Mouse (Mus musculus) heart, postnatal 25 days (tissue): Measurements from ENCODE around the gene Npas3. TPM values are rescaled to one million over a fixed set of nuclear protein-coding genes. Genes with fewer than 3 reads are reported as not detected.

Experiments
- DNase-seq: peaks from one replicate; pipeline ENCODE4 v3.0.0; 2022; ENCODE audit warnings: low spot score
- intact Hi-C: fragments of 180-260 bp; cut with DNase I; formaldehyde crosslinking; loops from one replicate; pipeline ENCODE4 v1.15.1; 2025
- total RNA-seq, 2 experiments: library from RNA; stranded (reverse); gene quantifications; 2 replicates each; pipeline ENCODE4 v1.2.3; 2021

Gene Npas3
- total RNA-seq, 2 experiments from 2014 or later: 0.18 to 1.5 TPM

DNA sequence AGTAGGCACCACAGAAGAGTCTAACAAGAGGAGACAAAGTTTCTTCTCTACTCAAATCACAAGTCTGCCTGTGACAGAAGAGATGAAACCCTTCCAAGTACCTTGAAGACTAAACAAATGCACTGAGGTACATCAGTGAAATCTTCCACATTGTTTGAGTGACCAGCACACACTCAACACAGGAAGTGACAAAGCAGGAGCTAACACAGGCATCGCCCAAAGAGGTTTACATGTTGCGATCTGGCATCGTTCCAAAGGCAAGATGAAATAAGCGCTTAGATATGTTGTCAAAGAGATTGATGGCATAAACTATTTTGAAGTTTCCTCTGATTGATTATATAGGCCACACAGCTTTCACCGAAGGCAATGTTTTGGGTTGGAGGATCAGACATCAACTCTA is 647.4 kb downstream of the Npas3 start:
- DNase-seq: no peak
- intact Hi-C loops: no loop called here

DNA sequence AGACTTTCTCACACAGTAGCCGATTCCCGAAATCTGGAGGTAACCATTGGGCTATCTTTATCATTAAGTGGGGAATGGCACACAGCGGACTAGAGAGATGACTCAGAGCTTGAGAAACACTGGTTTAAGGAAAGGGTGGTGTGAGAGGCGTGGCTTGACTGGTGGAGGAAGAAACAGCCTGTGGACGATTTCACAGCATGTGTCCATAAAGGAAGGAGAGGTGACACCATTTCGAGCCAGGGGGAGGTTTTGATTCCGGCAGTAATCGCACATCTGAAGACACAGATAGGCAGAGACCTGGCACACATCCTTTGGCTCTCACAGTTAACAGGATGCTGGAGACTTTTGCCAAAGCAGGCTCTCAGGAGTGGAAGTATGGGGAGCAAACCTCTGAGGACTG is 660.3 kb downstream of the Npas3 start:
- intact Hi-C loops: no loop called here
- DNase-seq: no peak

DNA sequence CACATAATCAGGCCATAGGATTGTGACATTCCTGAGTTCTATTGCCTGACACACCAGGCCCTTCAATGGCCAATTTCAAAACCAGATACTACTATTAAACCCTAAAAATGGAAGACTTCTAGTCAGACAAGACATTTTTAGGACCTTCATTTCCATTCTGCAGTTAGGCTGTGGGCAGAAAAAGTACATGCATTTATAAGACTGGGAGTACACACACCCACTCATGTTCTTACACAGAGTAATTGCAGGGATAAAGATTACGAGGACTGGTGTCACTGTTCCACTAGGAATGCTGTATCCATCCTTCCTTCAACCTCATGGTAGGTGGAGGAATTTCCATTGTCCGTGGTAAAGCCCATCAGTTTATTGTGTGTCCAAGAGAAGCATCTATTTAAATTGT is 661.7 kb downstream of the Npas3 start:
- intact Hi-C loops: no loop called here
- no peak for DNase-seq

DNA sequence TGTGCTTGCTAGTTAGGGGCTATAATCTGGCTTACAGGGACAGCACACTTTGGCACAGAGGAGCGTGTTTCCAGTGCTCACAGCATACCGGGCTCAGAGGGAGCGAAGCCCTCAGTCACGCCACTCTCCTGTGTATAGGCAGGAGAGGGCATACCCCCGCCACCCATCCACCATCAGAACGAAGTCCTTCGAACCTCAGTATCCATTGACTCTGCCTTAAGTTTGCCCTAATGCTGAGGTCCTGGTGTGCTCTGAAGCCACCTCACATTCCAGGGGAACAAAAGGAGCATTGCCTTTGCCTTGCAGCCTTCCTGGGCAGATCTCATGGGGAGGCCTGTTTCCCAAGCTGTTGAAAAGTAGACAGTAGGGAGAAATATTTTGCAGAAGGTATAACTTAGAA is 673.7 kb downstream of the Npas3 start:
- intact Hi-C loops: no loop called here
- DNase-seq: no peak

DNA sequence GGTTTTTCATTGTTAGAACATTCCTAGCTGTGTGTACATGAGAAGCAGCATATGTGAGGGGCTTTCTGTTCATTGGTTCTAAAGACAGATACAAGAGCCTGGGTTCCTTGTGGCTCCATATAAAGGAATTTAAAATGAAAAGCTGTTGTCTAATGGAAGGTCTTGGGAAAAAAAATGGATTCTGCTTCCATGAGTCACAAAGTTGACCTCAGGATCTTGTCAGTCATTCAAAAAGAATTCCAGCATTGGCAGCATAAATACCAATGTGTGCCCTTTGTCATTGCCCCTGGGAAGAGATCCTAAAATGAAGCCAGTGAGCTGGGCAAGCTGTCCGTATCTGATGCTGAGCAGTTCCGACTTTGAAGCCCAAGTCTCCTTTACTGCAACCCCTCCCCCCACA is 700.3 kb downstream of the Npas3 start:
- intact Hi-C loops: no loop called here
- DNase-seq: no peak

DNA sequence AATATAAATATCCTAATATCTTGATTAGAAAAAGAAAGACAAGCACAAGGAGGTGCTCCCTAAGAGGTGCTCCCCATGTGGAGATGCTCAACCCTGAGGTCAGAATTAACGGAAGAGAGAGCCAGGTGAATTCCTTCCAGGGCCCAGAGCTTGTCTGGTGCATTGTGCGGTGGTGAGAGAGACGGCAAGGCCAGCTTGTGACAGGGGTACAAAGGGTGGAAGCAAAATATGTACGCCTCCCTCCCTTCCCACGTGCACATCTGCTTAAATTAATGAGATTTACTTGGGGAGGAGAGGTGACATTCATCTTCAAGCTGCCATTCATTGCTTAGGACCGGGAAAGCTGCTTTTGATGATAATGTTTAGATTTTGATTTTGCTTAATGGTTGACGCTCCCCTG is 713.5 kb downstream of the Npas3 start:
- intact Hi-C loops: no loop called here
- DNase-seq: no peak

DNA sequence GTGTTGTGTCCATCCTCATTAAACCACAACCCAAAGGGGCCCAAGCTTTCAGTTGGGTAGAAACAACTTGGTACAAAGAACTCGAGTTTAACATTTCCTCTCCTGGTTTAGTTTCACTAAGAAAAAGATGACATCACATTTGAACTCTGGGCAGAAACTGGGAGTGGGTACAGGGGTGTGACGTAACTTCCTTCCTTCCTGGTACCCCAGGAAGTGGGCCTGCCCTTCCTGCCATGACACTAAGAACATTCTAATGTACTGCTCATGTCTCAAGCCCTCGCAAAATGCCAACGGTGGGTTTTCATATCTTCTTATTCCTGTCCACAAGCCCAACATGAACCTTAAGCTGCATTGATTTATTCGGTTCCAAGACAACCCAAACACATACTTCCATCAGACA is 715.1 kb downstream of the Npas3 start:
- intact Hi-C loops: no loop called here
- no peak for DNase-seq

DNA sequence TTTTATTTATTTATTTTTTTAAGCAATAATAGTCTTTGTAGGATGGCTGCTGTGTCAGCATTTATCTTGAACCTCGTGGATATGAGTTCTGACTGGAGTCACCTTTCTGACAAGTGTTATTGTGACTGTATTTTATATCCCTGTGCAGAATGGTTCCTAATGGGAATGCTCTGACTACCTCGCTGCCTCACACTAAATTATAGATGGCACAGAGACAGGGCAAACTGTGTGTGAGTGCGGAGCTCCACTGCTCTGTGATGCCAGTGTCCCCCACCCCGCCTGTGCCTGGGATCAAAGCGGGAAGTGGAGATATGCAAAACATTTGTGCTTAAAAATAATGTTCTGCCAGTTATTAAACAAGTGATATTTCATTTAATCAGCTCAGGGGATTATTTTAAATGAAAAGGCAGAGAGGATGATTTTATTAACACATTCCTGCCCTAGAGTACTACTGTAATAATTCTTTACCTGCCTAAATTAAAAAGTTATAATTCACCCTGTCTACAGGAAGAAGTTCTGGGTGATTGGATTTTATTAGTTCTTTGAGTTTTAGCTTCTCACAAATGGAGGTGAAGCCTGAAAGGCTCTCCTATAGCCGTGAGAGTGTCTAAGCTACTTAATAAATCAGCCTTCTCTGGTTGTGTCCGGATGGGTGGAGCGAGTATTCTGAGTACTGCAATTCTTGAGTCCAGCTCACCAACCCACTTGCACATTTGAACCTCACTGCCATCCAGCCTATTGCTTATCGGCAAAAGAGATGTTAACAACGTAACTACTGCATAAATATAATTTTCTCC is 721.1 kb downstream of the Npas3 start:
- no peak for DNase-seq
- intact Hi-C loops: no loop called here

DNA sequence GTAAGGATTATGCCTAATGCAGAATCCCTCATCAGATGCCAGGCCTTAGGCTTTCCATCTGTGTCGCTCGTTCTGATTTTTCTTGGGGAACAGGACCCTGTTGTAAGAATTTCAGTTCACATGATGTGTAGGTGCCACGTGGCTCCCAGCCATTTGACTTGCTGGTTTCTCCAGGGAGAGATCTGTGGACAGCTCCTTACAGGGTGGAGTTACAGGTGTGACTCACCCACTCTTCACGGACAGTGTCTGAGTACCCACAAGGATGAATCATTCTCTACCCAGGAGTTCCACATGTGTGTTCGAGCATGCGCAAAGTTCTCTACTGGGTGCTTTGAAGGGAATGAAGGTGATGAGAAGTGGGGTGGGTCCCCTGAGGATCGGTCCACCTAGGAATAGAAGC is 722.2 kb downstream of the Npas3 start:
- no peak for DNase-seq
- intact Hi-C loops: no loop called here

DNA sequence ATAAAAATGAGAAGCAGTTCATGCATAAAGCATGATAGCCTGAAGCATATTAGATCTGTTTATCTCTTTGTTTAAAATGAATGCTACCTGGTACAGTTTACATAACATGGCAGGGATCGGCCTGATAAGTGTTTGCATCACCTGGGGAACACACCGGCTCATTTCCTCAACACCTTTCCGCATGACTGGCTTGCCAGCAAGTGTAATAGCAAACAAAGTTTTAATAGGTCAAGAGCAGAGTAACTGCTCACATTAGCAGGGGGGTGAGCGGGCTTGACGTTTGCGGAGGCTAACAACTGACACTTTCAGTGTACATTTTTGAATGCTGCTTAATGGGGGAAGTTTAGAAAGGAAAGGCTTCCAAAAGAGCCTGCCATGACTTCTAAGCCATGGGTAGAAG is 724.9 kb downstream of the Npas3 start:
- DNase-seq: no peak
- intact Hi-C loops: no loop called here

DNA sequence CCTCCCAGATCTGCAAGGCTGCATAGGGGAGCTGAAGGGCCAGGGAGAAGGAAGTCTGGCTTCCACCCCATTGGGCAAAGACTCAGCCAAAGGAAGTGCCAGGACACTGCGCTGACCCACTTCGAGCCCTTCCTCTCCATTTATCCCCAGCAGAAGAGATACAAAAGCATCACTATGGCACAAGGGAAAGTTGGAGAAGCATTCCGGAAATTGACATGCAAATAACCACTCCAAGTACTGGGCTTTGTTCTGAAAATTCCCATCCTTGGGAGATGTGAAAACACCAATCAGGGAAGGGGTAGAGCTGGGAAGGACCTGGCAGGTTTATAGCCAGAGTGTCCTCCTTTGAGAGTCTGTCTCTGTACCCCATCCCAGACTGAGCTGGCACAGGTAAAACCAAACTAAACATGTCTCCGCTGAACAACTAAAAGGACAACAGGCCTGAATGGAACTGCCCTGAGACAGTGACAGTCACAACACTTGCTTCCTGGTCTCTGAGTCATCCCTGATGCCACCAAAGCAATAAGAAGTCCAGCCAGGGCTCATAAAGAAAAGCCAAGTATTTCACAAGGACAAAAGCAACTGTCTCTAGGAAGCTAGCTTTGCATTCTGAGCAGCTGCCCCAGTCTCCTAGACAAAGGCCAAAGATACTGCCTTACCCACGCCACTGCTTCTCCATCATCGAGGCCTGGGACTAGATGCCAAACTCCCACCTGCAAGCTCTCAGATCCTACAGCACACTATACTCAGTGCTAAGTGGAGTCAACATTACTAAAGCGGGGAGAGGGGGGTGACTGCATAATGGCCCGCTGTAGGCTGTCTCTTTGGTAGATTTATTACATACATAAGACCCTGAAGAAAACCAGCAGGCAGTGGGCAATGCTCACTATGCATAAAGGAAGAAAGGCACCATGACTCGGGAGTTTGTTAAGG is 733.4 kb downstream of the Npas3 start:
- no peak for DNase-seq
- intact Hi-C loops: no loop called here

DNA sequence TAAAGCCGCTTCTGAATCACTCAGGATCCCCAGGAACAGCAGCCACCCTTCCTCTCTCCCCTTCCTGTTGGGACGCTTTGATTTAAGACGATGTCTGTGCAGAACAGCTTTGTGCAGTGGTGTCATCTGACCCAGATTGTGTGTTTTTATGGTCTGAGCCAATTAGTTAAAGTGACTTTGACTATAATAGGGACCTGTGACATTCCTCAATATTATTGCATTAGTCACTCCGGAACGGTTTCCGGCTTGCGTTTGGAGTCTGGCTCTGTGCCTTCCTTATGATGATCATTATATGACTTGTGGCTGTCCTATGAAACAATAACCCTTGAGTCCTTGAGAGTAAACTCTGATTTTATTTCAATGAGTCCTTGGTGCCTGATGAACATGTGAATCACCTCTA is 735.5 kb downstream of the Npas3 start:
- intact Hi-C loops: no loop called here

DNA sequence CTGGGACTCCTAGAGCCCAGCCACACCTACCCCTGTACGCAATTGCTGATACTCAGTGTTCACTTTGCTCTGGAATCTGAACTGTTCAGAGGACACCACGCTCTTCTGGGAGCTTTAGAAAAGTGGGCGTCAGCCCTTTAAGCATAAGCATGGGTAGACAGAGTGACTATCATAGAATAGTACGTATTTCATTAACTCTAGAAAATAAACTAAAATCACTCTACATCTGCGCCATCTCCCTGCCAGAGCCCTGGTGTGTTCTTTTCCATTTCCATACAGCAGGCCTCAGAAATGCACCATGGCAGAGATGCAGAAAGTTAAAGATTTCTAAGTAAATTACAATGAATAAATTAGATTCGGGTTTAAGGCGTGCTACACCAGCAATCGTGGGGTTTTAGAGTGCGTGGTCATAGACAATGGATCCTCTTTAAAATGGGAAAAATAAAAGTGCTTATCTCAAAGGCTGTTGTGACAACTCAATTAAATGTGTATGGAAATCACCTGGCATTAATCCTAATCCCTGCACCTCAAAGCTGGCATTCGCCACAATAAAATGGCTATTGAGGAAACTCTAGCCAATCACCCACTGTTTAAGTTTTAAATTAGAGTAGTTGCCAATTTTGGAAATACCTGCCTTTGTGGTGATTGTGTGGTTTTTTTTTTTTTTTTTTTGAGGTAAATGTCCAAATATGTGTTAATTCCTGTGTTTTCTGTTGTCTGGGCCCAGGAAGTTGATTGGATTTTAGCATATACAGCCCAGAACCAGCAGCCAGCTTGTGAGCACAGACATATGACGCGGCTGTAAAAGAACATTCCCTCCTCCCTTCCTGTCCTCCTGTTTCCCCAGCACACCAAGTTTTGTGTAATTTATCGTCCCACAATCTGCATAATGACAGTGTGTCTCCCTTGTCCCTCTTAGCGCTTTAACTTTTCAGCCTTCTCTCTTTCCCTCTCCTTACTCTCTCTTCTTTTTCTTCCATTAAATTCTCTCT is 737.7 kb downstream of the Npas3 start:
- intact Hi-C loops: no loop called here
- DNase-seq: no peak

More for the DNA sequence above, 735.5 kb downstream of the Npas3 start:
- no peak for DNase-seq

DNA sequence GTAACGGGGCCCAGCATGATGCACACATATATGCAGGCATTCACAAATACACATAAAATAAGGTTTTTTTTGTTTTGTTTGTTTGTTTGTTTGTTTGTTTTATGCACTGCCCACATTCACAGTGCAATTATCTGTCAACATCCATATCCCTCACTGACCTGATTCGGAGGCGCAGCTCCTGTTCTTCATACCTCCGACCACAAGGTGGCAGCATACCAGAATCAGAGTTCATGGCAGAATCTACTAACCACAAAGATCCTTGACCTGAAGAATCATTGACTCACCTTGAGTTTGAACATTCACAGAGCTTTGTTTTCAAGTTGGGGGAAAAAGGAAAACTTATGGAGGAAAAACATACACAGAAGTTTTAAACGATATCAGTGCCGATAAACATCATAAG is 743.9 kb downstream of the Npas3 start:
- intact Hi-C loops: loop anchor here (5.0 kb wide), 1 partner anchor 70 kb away; no protein-coding TSS in a partner anchor
- DNase-seq: no peak

DNA sequence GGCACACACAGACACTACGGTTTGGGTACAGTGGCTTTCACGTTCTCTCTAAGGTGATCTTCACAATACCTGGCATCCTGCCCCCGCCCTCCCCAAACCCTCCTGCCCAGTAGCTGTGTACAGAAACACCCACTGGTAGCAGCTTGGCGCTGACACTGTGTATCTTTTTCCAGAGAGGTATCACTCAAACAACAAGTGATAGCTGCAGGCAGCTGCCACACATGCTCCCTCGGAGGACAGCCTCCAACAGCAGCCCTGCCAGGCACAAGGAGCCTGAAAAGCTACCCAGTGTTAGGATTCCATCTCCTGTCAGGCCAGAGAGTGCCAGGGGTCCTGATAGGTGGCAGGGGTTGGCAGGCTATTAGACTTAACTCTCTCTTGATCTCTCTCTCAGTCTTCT is 747.2 kb downstream of the Npas3 start:
- no peak for DNase-seq
- intact Hi-C loops: no loop called here

DNA sequence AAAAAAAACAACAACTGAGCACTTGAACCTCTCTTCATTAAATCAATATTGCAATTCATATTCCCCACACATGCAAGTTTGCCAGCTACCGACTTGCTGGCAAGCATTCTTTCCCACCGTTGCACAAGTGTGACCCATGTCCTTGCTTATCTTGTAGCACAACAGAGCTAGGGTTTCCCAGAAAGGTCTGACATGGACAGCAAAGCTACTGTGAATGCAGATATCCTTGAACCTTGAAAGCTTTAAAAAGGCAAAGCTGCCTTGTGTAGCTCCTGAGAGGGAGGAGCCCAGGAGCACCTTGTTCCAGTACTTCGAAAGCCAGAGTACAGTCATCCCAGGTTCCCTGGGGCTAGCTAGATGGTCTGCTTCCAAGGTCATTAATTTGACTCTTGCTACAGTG is 748.7 kb downstream of the Npas3 start:
- DNase-seq: no peak
- intact Hi-C loops: no loop called here

DNA sequence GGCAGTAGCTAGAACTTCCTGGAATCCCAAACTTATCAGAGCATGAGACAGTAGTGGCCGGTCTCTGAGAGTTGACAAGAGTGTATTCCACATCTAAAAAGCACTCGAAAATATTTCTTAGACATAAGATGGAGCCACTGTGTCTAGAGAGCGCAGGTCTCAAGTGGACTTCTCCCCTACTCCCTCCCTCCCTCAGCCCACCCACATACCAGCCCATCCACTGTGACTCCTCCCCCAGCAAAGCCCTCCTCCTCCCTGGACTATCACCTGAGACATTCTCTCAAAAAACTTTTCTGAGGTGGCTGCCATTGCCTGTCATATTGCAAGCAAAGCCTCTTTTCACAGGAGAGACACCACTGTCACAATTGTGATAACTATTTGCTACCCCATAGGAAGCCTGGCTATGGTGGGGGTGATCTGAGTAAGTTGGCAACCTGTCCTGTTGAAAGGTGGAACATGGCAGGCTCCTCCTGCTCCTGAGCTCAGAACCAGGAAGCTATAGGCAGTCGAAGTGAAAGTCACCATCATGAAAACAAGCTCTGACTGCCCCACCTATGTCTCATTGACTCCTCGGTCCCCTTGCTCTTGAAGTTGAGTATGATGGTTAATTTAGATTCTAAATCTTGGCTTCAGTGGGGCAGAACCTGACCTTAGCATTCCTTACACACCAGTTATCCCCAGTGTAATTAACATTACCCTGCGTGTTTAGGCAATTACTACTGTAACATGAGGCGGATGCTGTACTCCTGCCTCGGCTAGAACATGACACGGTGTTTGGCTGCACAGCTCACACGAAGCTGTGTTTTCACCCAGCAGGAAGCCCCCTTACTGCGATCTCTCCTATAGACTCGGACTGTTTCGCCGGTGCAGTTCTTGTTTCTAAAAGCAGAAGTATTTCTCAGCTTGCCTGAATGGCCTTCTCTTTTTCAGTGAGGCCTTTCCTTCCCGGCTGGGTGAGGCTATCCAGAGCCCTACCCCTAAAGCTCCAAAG is 751.5 kb downstream of the Npas3 start:
- intact Hi-C loops: no loop called here
- DNase-seq: no peak

DNA sequence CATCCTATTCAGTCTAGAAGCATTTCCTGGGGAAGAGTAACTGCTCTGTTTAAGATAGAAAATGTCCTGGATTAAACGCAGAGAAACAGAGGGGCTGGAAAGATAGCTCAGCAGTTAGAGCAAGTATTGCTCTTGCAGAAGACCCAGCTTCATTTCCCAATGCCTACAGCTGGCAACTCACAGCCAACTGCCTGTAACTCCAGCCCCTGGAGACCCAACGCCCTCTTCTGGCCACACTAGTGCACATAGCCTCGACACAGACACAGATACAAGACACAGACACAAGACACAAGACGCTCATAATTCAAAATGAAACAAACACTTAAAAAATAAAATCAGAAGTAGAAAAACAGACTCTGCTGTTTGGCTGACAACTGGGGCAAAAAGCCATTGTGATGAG is 754.0 kb downstream of the Npas3 start:
- intact Hi-C loops: no loop called here
- DNase-seq: no peak

DNA sequence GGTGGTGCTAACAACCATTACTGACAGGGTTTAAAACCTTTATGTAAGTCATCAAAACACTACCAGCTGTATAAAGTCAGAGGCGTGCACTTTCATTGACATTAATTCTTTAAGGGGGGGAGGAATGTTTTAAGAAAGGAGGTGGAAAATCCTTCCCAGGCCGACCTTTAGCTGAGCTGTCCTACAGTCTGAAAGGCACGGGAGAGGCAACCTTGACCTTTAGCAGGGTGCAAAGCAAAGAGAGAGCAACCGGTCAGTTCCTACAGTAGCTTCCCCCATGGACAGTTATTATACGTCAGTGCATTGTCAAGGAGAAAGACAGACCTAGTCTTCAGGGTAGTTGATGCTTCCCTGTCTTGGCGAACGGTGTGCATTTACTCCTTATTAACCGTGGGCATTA is 756.1 kb downstream of the Npas3 start:
- no peak for DNase-seq
- intact Hi-C loops: no loop called here
